Mouse (Mus musculus) cerebellum, adult 11-12 months (tissue): ENCODE results near the gene Adam12.

Experiments
- DNase-seq: peaks from one replicate; pipeline ENCODE4 v3.0.0; 2022

Adam12 gene

DNA sequence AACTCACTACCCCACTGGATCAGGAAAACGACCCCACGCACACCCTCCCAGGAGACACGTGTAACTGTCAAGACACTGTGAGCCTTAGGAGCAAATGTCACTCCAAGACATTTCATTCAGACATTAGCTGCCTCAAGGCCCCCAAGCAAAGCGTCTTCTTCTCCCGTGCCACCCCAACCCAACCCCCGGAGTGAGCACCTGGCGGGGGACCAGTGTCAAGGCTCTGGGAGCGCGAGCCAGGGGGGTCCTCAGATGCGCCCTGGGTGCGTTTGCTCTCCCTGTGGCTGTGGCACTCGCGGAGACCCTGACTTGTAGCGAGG, 7.6 kb downstream of the Adam12 start:
- no peak for DNase-seq

DNA sequence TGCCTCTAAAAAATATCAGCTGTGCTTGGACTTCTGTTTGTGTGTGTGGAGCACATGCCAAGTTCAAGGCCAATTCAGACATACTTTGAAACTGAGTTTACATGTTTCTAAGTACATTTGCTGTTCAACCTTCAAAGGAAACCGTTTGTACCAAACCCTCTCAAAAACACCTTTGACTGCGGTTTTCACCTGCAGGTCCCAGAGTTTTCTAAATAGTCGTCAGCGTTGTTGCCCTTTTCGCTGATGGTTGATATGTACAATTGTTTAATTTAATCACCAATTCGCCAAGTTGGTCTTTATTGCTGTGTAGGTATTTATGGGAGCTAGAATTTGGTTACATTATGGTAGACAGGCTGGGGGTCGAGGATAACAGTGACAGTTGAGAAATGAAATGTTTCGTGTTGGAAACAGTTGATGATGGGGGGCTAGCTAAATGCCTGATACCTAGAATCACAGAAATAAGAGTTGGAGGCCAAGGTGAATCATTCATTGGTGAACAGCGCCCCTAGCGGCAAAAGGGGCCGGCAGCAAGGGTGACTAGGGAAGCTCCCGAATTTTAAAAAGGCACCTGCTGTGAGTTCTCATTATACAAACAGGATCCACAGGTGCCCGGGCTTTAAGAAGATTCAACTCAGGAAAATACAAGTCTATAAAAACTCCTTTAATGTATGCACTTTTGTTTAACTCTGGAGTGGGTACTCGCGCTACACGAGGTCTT, 8.3 kb downstream of the Adam12 start:
- DNase-seq, result peak; percentile 22

DNA sequence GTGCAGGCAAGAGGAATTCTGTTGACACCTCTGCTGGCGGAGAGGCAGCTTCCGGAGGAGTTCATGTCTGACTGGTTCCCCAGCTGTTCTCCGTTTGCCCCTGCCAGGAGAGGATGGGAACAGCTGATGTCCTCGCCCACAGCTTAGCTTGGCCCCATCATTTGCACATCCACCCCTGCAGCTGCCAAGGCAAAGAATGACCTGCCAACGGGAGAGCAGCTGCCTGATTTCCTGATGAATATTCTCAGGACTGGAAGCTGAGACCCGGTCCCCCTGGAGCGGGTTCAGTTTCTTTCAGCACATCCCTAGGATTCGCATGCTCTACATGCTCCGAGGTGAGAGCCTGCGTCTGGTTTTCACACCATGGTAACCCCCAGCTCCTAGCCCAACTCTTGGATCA, 24.0 kb downstream of the Adam12 start:
- no peak for DNase-seq

DNA sequence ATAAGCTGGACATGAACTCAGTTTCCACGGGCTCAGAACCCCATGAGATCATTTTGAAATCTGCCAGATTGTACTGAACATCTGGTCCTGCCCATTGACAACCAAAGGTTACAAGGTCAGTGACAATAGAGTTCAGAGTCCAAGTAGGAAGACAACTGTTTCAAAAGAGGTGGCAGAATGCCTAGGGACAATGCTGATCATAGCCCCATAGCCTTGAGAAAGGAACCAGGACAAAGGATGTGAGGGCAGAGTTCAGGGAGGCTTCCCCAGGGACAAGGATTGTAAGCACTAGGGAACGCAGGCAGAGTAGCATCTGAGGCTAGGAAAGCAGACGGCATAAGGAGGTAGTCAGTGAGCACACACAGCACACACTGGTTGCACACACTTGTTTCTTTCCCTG, 38.9 kb downstream of the Adam12 start:
- DNase-seq, result no peak

GRCm38 (mm10) chr7:134190101-134190500, 41.8 kb downstream of the Adam12 start:
- DNase-seq, result no peak

DNA sequence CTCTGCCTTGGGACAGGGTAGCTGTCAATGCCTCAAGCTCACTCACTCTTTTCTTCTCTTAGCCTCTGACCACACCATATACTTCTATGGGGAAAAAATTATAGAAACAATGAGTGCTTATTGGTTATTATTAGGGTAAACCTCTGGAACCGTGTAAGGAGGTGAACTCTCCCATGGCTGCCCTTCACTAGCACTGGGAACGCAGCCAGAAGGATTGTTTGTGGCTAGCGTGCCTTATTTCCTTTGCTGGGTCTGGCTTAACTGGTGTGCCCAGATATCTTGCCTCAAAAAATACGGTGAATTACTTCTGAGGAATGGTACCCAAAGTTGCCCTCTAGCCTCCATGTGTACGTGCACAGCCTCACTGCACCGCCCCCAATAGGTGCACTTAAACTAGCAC, 43.4 kb downstream of the Adam12 start:
- DNase-seq, result no peak

GRCm38 (mm10) chr7:134187946-134188345, 44.0 kb downstream of the Adam12 start:
- no peak for DNase-seq

DNA sequence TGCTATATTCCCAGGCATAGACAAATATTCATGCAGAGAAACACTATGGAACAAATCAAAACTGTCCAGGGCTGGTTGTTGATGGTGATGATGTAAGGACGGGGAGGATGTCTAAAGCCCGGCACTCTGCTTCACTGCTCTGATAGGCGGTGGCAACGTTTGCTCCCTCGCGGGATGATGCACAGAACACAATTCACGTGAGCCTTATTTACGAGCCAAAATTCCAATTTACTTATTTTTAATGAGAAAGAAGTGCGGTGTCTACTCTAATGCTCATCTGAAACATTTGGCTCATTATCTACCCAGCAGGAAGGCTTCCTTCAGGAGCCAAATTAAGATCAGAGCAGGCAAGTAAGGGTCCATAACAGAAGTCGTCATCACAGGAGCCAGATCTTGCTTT, 45.4 kb downstream of the Adam12 start:
- no peak for DNase-seq

DNA sequence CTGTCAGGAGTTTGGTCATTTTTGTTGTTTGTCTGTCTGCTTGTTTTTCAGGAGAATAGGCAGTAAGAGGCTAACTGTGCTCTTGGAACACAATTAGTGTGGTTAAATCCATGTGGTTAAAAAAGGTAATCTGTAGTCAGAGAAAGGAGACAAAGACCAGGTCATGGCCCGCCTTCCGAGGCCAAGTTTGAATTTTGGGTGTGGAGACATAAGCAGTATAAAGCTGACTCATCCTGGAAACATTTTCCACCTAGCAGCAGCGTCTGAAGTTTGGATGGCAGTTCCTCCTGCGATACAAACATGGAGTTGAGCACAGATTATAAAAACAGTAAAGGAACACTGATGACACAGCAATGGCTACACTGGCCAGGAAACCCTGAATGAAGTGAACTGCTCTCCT, 46.2 kb downstream of the Adam12 start:
- no peak for DNase-seq

- no peak for DNase-seq
Measured at GRCm38 (mm10) chr7:134181717-134182116, 50.2 kb downstream of the Adam12 start.

GRCm38 (mm10) chr7:134181056-134181455, 50.9 kb downstream of the Adam12 start:
- DNase-seq, result no peak

- no peak for DNase-seq
Measured at GRCm38 (mm10) chr7:134177051-134177450, 54.9 kb downstream of the Adam12 start.

DNA sequence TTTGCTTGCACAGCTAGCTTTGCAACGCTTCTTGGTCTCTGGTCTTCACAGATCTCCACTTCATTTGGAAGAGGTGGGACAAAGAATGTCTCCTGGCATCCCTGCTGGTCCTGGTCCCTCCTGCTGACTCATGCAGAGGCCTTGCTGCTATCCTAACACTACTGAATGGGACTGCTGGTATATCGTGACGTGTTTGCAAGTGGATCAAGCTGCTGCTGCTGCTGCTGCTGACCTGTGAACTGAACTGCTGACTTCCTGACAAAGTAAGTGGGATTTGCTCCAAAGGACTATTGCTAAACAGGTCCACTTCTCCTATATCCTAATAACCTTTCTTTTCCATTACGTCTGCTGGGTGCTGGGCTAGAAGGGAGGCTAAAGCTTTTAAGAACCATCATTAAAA, 56.7 kb downstream of the Adam12 start:
- DNase-seq, result no peak

GRCm38 (mm10) chr7:134173442-134174090, 58.4 kb downstream of the Adam12 start:
- no peak for DNase-seq

GRCm38 (mm10) chr7:134170180-134170910, 61.6 kb downstream of the Adam12 start:
- DNase-seq, result no peak

DNA sequence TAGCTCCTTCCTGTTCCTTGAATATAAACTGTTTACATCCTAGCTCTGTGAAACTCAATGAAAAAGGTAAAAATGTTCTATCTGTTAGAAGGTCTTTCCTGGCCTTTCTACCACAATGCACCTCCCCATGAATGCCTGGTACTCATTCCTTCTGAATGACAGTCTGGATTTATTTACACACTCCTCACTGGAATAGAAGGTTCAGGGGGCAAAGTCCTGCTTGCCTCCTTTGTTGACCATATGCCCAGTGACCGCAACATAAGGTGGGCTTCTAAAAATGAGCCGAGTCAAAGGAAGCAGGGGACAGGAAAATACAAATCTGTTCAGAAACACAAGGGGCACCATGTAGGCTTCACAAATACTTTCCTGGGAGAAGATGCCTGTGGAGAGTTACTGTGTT, 62.2 kb downstream of the Adam12 start:
- DNase-seq, result no peak

DNA sequence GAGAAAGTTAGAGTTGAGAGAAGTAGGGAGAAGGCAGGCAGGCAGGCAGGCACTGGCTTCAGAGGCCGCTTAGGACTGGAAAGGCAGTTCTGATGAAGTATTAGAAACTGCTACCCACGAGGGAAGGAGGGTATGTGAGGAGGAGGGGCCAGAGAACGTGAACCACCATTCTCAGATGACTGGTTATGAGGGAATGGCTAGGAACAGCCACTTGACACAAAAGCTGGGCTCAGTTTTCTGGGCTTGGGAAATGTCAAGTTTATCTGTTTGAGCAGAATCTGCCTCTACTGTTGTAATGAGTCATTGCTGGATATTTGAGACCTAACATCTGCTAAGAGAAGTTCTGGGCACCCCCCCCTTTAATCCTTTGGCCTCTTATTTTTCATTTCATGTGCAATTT, 64.4 kb downstream of the Adam12 start:
- DNase-seq, result no peak

DNA sequence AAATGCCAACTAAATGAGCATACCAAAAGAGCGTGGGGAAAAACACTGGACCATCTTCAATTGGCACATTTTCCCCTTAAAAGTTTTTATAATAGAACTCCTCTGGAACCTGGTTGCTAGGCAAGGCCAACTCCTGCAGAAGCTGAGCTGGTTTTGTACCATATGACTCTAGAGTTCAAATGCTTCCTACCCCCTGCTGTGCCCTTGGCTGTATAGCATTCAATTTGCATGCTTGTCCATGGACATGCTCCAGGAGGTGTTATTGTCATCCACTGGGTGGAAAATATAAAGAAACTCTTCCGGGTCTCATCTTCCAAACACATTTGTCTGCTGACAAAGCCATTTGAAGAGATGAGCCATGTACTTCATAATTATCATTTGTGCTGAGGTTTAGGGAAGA, 68.2 kb downstream of the Adam12 start:
- no peak for DNase-seq

- DNase-seq, result no peak
Measured at GRCm38 (mm10) chr7:134162886-134163285, 69.1 kb downstream of the Adam12 start.

DNA sequence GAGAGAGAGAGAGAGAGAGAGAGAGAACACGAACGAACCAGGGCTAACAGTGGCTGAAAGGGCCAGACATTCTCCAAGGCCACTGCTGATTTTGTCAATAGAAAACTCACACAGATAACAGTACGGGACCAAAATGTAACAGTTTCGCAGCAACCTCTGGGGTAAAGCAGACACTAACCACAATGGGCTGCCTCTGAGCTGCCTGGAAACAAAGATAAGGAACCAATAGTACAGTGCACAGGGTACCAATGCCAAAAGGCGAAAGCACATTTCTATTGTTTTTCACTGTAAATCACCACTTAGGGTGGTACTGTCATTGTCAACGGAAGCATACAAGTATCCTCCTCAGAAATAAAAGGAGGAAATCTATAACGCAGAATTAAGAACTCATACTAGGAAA, 72.3 kb downstream of the Adam12 start:
- DNase-seq, result no peak

DNA sequence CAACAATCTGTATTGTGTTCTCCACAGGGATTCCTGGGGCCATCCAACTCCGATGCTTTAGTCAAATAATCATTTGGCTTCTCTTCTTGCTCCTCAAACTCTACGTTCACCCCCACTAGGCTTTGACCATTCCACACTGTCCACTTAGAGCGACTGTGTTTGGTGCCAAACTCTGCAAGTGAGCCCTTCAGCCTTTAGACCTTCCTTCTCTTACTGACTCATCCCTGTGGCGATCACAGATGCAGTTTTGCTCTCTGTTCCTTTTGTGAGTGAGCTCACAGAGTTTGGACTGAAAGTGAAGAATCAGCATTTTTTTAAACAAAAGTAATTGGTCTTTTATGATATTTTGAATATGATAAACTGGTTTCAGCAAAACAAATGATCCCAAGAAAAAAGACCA, 80.6 kb downstream of the Adam12 start:
- DNase-seq, result no peak

DNA sequence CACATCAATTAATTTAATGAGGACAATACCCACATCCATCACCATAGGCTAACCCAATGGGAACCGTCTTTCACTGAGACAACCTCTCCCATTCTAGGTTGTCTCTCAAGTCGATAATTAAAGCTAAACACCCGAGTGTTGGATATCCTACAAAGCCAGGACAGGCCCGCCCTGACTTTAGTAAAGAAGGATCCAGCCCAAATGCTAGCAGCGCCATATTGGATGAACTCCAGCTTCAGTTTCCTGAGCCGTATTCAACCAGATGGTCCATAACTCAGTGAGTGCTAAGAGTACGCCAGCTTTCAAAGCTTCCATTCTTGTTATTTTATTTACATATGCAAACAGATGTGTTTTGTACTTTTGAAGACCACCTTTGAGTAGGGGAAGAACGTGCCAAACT, 81.6 kb downstream of the Adam12 start:
- no peak for DNase-seq

DNA sequence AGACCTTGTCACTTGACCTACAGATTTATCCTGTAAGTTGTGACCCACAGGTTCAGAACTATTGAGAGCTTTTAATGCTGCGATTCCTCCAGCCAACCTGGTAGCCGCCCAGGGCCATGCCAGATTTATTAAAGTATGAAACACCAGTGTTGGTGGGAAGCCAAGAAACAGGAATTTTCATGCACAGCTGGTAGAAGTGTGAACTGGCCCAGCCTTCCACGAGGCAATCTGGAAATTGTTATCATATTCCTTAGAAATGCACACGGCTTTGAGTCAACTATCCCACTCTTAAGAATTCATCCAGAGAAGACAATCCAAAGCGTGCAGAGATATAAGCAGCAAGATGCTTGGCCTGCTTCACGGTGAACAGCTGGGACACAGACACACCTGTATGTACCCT, 82.6 kb downstream of the Adam12 start:
- DNase-seq, result no peak

- no peak for DNase-seq
Measured at GRCm38 (mm10) chr7:134147561-134147960, 84.4 kb downstream of the Adam12 start.
